Mouse (Mus musculus): ENCODE measurements around the gene Agap1. TPM values are rescaled to one million over a fixed set of nuclear protein-coding genes. Genes with fewer than 3 reads are reported as not detected.

Agap1 gene
- polyA plus RNA-seq, 1 experiment from 2014 or later = 89.6 TPM

DNA sequence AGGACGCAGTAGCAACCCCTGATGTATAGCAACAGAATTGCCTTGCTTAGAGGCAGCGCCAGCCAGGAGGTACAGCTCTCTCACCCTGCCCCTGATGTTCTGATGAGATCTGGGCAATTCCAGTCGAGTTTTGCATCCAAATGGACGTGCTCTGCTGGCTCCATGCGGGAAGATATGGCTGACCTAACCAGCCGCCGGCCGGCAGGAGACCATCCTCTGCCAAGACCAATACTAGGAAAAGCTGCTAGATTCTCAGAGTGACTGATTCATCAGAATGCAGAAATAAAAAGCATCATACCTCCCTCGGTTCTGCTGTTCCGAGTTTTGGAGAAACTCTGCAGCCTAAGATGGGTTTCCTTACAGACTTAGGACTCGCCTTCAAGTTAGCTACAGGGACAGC is 423.9 kb downstream of the Agap1 start:
- H3K9me3 ChIP-seq (ENCODE audit: control insufficient read depth, low read length) = no peaks in the 10 kb centered on the region
- no peak overlapping the region for H3K9ac ChIP-seq (replicated peaks; ENCODE audit: low read length)
- DNase-seq (no peak), ATAC-seq (ENCODE audit: low FRiP score, low TSS enrichment) (no peak)
- H3K36me3 ChIP-seq (ENCODE audit: control insufficient read depth, insufficient read depth, low read length) = peaks cover 4% of the 10 kb centered on the region; the same call in 1 of the 2 replicates
- H3K27ac ChIP-seq (replicated peaks; ENCODE audit: low read depth, low read length) = no peak overlapping the region
- no peak overlapping the region for H3K4me3 ChIP-seq (replicated peaks; ENCODE audit: low read depth, low read length)
- H3K4me1 ChIP-seq (ENCODE audit: control insufficient read depth, insufficient read depth, low read length) = peaks cover 23% of the 10 kb centered on the region
- no peaks in the 10 kb centered on the region for H3K27me3 ChIP-seq (ENCODE audit: control insufficient read depth, insufficient read depth, low read length)
- no peak overlapping the region for H3K4me2 ChIP-seq (ENCODE audit: low read length)
- WGBS = 72% methylated on average over 11 of the region's 11 CpGs

DNA sequence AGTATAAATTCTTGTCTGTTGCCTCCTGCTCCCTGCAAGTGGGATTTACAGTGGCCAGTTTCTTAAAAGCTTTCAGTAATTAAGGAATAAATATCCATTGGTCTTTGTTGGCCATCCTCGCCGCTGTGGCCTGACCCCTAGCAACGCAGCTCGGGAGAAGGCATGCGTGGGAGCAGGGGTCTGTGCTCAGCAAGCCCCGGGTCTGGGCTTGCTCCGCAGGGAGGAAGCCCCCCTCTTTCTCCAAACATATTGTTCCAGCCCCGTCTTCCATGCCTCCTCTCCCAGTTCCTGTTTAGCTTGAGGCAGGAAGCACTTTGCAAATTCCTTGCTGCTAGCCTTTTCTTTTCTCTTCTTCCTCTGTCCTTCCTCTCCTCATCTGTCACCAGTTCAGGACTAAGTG is 425.6 kb downstream of the Agap1 start:
- H3K36me3 ChIP-seq (ENCODE audit: control insufficient read depth, insufficient read depth, low read length) = peaks cover 4% of the 10 kb centered on the region; the same call in 1 of the 2 replicates
- peaks cover 25% of the 10 kb centered on the region for H3K4me1 ChIP-seq (ENCODE audit: control insufficient read depth, insufficient read depth, low read length)
- DNase-seq (no peak), ATAC-seq (ENCODE audit: low FRiP score, low TSS enrichment) (no peak)
- no peak overlapping the region for H3K4me2 ChIP-seq (ENCODE audit: low read length)
- no peak overlapping the region for H3K4me3 ChIP-seq (replicated peaks; ENCODE audit: low read depth, low read length)
- no peaks in the 10 kb centered on the region for H3K9me3 ChIP-seq (ENCODE audit: control insufficient read depth, low read length)
- no peaks in the 10 kb centered on the region for H3K27me3 ChIP-seq (ENCODE audit: control insufficient read depth, insufficient read depth, low read length)
- H3K9ac ChIP-seq (replicated peaks; ENCODE audit: low read length) = no peak overlapping the region
- WGBS = 3% methylated on average over 8 of the region's 8 CpGs
- H3K27ac ChIP-seq (replicated peaks; ENCODE audit: low read depth, low read length) = no peak overlapping the region

DNA sequence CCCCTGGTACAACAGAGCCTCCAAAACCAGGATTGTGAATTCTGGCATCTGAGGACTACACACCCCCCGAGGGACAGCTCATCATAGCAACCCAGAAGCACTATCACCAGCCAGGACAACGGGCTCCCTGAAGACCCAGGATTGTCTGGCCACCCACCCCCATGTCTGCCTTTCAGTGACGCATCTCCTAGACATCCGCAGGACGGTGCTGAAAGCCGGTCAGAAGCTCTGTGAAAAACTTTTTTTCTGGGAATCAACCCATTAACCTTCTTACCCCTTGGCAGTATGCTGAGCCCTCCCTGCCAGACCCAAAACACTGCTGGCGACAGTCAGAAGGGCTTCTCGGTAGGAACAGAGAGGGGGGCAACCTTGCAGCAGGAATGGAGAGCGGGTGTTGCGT is 426.2 kb downstream of the Agap1 start:
- Histone ChIP-seq H3K9me3 (ENCODE audit: control insufficient read depth, low read length) (no peaks in the 10 kb centered on the region), H3K27me3 (ENCODE audit: control insufficient read depth, insufficient read depth, low read length) (no peaks in the 10 kb centered on the region), H3K9ac (replicated peaks; ENCODE audit: low read length) (no peak overlapping the region), H3K4me3 (replicated peaks; ENCODE audit: low read depth, low read length) (no peak overlapping the region), H3K27ac (replicated peaks; ENCODE audit: low read depth, low read length) (no peak overlapping the region), H3K4me1 (ENCODE audit: control insufficient read depth, insufficient read depth, low read length) (peaks cover 25% of the 10 kb centered on the region), H3K36me3 (ENCODE audit: control insufficient read depth, insufficient read depth, low read length) (peaks cover 4% of the 10 kb centered on the region; the same call in 1 of the 2 replicates), H3K4me2 (ENCODE audit: low read length) (no peak overlapping the region)
- 52% methylated on average over 10 of the region's 10 CpGs for WGBS
- ATAC-seq (ENCODE audit: low FRiP score, low TSS enrichment) (no peak), DNase-seq (no peak)

DNA sequence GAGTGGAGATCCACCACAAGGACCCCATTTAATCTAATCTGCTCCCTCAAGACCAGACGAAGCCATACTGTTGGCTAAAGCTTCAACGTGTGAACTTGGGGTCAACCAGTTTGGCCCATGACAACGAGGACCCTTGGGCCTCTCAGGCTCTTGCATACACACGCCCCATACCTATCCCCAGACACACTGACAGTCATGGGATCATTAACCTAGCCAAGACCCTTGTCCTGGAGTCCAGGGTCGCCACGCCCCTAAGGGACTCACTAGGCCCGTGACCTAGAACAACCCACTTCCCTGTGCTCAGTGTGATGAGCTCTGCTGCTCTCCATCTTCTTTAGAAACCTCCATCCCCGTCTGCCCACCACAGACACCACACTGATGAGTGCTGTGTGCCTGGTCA is 429.7 kb downstream of the Agap1 start:
- WGBS = 93% methylated on average over 8 of the region's 8 CpGs
- no peak overlapping the region for H3K4me2 ChIP-seq (ENCODE audit: low read length)
- H3K4me1 ChIP-seq (ENCODE audit: control insufficient read depth, insufficient read depth, low read length) = peaks cover 21% of the 10 kb centered on the region
- H3K4me3 ChIP-seq (replicated peaks; ENCODE audit: low read depth, low read length) = no peak overlapping the region
- peaks cover 17% of the 10 kb centered on the region for H3K36me3 ChIP-seq (ENCODE audit: control insufficient read depth, insufficient read depth, low read length)
- H3K9ac ChIP-seq (replicated peaks; ENCODE audit: low read length) = no peak overlapping the region
- H3K27ac ChIP-seq (replicated peaks; ENCODE audit: low read depth, low read length) = no peak overlapping the region
- no peaks in the 10 kb centered on the region for H3K27me3 ChIP-seq (ENCODE audit: control insufficient read depth, insufficient read depth, low read length)
- no peak for ATAC-seq (ENCODE audit: low FRiP score, low TSS enrichment)
- DNase-seq = no peak
- H3K9me3 ChIP-seq (ENCODE audit: control insufficient read depth, low read length) = no peaks in the 10 kb centered on the region

DNA sequence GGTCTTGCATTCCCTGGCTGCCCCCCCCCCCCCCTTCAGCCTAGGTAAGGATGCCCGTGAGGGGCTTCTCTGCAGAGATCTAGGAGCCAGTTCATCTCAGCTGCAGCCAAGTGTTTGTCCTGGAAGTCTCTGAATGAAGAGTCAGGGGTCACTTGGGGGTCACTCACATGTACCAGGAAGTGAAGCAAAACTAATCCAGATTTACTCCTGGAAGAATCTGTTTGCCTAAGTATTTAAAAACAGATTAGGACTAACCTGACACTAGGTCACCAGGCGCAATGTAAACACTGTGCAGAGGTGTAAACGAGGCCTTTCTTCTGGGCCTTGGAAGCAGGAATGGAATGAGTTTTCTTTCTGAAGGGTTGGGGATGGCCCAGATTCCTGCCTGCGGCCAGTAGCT is 431.1 kb downstream of the Agap1 start:
- H3K4me2 ChIP-seq (ENCODE audit: low read length) = no peak overlapping the region
- H3K36me3 ChIP-seq (ENCODE audit: control insufficient read depth, insufficient read depth, low read length) = peaks cover 26% of the 10 kb centered on the region
- ATAC-seq (ENCODE audit: low FRiP score, low TSS enrichment) (no peak), DNase-seq (no peak)
- H3K27me3 ChIP-seq (ENCODE audit: control insufficient read depth, insufficient read depth, low read length) = no peaks in the 10 kb centered on the region
- H3K27ac ChIP-seq (replicated peaks; ENCODE audit: low read depth, low read length) = no peak overlapping the region
- no peaks in the 10 kb centered on the region for H3K9me3 ChIP-seq (ENCODE audit: control insufficient read depth, low read length)
- WGBS = 27% methylated on average over 4 of the region's 4 CpGs
- peaks cover 10% of the 10 kb centered on the region for H3K4me1 ChIP-seq (ENCODE audit: control insufficient read depth, insufficient read depth, low read length)
- H3K4me3 ChIP-seq (replicated peaks; ENCODE audit: low read depth, low read length) = no peak overlapping the region
- H3K9ac ChIP-seq (replicated peaks; ENCODE audit: low read length) = no peak overlapping the region

DNA sequence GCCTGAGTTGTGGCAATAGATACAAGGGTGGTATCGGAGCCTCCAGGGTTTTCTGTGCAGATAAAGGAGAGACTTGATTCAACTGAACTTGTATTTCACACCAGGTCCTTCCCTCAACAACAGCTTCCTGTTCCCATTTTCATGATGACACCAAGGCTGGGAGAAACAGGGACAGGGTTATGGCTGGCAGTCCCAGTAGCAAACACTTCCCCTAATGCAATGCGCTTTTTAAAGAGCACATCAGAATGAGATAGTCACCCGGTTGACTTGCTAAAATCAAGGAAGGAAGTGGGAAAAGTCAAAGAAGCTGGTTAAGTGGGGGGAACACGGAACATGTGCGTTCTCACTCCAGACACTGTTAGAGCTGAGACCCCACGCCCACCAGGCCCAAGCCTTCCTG is 436.8 kb downstream of the Agap1 start:
- Histone ChIP-seq H3K27me3 (ENCODE audit: control insufficient read depth, insufficient read depth, low read length) (no peaks in the 10 kb centered on the region), H3K4me1 (ENCODE audit: control insufficient read depth, insufficient read depth, low read length) (peaks cover 12% of the 10 kb centered on the region), H3K9me3 (ENCODE audit: control insufficient read depth, low read length) (no peaks in the 10 kb centered on the region), H3K9ac (replicated peaks; ENCODE audit: low read length) (no peak overlapping the region), H3K4me3 (replicated peaks; ENCODE audit: low read depth, low read length) (no peak overlapping the region), H3K27ac (replicated peaks; ENCODE audit: low read depth, low read length) (no peak overlapping the region), H3K4me2 (ENCODE audit: low read length) (no peak overlapping the region), H3K36me3 (ENCODE audit: control insufficient read depth, insufficient read depth, low read length) (peaks cover 32% of the 10 kb centered on the region)
- DNase-seq (no peak), ATAC-seq (ENCODE audit: low FRiP score, low TSS enrichment) (no peak)
- WGBS = 88% methylated on average over 6 of the region's 6 CpGs

DNA sequence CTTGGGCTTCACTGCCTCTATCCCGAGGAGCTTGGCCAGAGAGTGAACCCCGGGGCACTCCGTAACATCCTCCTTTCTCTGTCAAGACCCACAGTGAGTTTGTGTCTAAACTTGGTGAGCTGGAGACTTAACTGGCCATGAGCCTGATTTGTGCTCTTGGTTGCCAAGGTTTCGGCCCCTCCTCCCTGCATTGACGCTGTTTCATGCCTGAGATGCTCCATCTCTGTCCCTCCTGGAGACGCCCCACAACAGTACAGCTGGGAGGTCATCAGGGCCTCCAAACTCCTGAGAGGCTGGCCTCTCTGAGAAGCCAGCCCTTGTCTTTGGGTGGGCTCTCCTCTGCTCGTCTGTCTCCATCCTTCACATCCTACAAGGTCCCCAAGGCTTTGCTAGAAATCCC is 437.7 kb downstream of the Agap1 start:
- no peak overlapping the region for H3K4me3 ChIP-seq (replicated peaks; ENCODE audit: low read depth, low read length)
- H3K27me3 ChIP-seq (ENCODE audit: control insufficient read depth, insufficient read depth, low read length) = no peaks in the 10 kb centered on the region
- no peak overlapping the region for H3K9ac ChIP-seq (replicated peaks; ENCODE audit: low read length)
- no peak for DNase-seq
- H3K4me2 ChIP-seq (ENCODE audit: low read length) = no peak overlapping the region
- no peaks in the 10 kb centered on the region for H3K9me3 ChIP-seq (ENCODE audit: control insufficient read depth, low read length)
- peaks cover 32% of the 10 kb centered on the region for H3K36me3 ChIP-seq (ENCODE audit: control insufficient read depth, insufficient read depth, low read length)
- ATAC-seq (ENCODE audit: low FRiP score, low TSS enrichment) = 0 out of 2 replicates have a peak, but pooled peaks have one; percentile 6
- H3K4me1 ChIP-seq (ENCODE audit: control insufficient read depth, insufficient read depth, low read length) = peaks cover 12% of the 10 kb centered on the region
- 20% methylated on average over 7 of the region's 7 CpGs for WGBS
- H3K27ac ChIP-seq (replicated peaks; ENCODE audit: low read depth, low read length) = no peak overlapping the region

DNA sequence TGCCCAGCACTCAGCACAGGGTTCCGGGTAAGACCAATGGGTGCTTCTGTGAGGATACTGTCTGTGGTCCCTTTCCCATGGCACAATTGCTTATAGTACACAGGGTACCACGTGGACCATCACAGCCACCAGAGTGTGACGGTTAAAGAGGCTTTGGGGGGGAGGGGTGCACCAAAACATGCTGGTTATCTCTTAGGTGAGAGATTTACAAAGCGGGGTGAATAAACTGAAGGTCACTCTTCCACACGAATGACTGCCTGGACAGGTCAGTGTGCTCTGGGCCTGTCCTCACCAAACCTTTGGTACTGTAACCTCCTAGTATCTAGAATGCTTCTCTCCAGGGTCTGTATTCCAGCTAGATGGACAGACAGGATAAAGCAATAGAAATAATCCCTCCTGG is 441.2 kb downstream of the Agap1 start:
- Histone ChIP-seq H3K27ac (replicated peaks; ENCODE audit: low read depth, low read length) (no peak overlapping the region), H3K4me1 (ENCODE audit: control insufficient read depth, insufficient read depth, low read length) (peaks cover 8% of the 10 kb centered on the region), H3K27me3 (ENCODE audit: control insufficient read depth, insufficient read depth, low read length) (no peaks in the 10 kb centered on the region), H3K4me2 (ENCODE audit: low read length) (no peak overlapping the region), H3K36me3 (ENCODE audit: control insufficient read depth, insufficient read depth, low read length) (peaks cover 5% of the 10 kb centered on the region), H3K4me3 (replicated peaks; ENCODE audit: low read depth, low read length) (no peak overlapping the region), H3K9me3 (ENCODE audit: control insufficient read depth, low read length) (no peaks in the 10 kb centered on the region), H3K9ac (replicated peaks; ENCODE audit: low read length) (no peak overlapping the region)
- DNase-seq (no peak), ATAC-seq (ENCODE audit: low FRiP score, low TSS enrichment) (no peak)
- WGBS = 82% methylated on average over 5 of the region's 5 CpGs

DNA sequence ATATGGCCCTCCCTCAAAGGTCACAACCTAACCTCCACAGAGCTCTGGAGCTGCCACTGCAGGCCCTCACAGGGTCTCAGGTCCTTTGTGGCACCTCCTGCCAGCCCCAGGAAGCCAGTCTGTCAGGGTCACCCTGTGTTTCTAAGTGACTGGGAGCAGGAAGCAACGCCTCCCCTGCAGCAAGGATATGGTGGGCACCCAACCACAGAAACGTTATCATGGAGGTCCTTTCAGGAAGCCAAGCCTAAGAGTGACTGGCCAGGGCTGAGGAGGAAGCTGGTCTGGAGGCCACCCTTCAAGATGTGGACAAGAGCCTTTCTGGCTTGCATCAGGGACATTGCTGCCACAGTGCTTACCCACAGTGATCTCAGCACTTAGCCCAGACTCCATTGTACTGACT is 444.4 kb downstream of the Agap1 start:
- H3K9me3 ChIP-seq (ENCODE audit: control insufficient read depth, low read length) = no peaks in the 10 kb centered on the region
- 83% methylated on average over 2 of the region's 2 CpGs for WGBS
- DNase-seq = no peak

More for the DNA sequence above, 444.4 kb downstream of the Agap1 start:
- Histone ChIP-seq H3K27me3 (ENCODE audit: control insufficient read depth, insufficient read depth, low read length) (no peaks in the 10 kb centered on the region), H3K27ac (replicated peaks; ENCODE audit: low read depth, low read length) (no peak overlapping the region), H3K4me1 (ENCODE audit: control insufficient read depth, insufficient read depth, low read length) (no peaks in the 10 kb centered on the region), H3K4me2 (ENCODE audit: low read length) (no peak overlapping the region), H3K4me3 (replicated peaks; ENCODE audit: low read depth, low read length) (no peak overlapping the region), H3K9ac (replicated peaks; ENCODE audit: low read length) (no peak overlapping the region), H3K36me3 (ENCODE audit: control insufficient read depth, insufficient read depth, low read length) (no peaks in the 10 kb centered on the region; the same call in 1 of the 2 replicates)
- no peak for ATAC-seq (ENCODE audit: low FRiP score, low TSS enrichment)

Measured in midbrain, embryonic 14.5 days (tissue).